Mouse (Mus musculus) cerebellum, adult 9-10 months (tissue): ENCODE measurements around the gene Gfod1.

ENCODE experiments used
- DNase-seq: peaks from one replicate; pipeline ENCODE4 v3.0.0; 2022

Gene Gfod1

GRCm38 (mm10) chr13:43297526-43297925 lies 6.4 kb downstream of the Gfod1 start:
- peak; percentile 81 for DNase-seq

GRCm38 (mm10) chr13:43296140-43296805 lies 7.7 kb downstream of the Gfod1 start:
- DNase-seq, result peak; percentile 58

- peak; percentile 48 for DNase-seq
Observed at GRCm38 (mm10) chr13:43295684-43296083, 8.3 kb downstream of the Gfod1 start.

GRCm38 (mm10) chr13:43294957-43295590 lies 8.9 kb downstream of the Gfod1 start:
- DNase-seq, result peak; percentile 55

- DNase-seq, result no peak
Observed at GRCm38 (mm10) chr13:43292892-43293291, 11.1 kb downstream of the Gfod1 start.

- no peak for DNase-seq
Observed at GRCm38 (mm10) chr13:43289076-43289475, 14.9 kb downstream of the Gfod1 start.

GRCm38 (mm10) chr13:43288444-43288843 lies 15.5 kb downstream of the Gfod1 start:
- DNase-seq, result peak; percentile 57

GRCm38 (mm10) chr13:43288026-43288425 lies 15.9 kb downstream of the Gfod1 start:
- no peak for DNase-seq

GRCm38 (mm10) chr13:43286836-43287235 lies 17.1 kb downstream of the Gfod1 start:
- no peak for DNase-seq

GRCm38 (mm10) chr13:43284711-43285151 lies 19.2 kb downstream of the Gfod1 start:
- DNase-seq, result peak; percentile 96

GRCm38 (mm10) chr13:43273906-43274305 lies 30.1 kb downstream of the Gfod1 start:
- DNase-seq, result no peak

- DNase-seq, result no peak
Observed at GRCm38 (mm10) chr13:43272303-43273135, 31.5 kb downstream of the Gfod1 start.

- peak; percentile 87 for DNase-seq
Observed at GRCm38 (mm10) chr13:43271481-43271880, 32.5 kb downstream of the Gfod1 start.

- DNase-seq, result no peak
Observed at GRCm38 (mm10) chr13:43270220-43270597, 33.8 kb downstream of the Gfod1 start.

- no peak for DNase-seq
Observed at GRCm38 (mm10) chr13:43269460-43270219, 34.3 kb downstream of the Gfod1 start.

GRCm38 (mm10) chr13:43268539-43269327 lies 35.2 kb downstream of the Gfod1 start:
- DNase-seq, result no peak

- no peak for DNase-seq
Observed at GRCm38 (mm10) chr13:43267902-43268301, 36.1 kb downstream of the Gfod1 start.

- DNase-seq, result no peak
Observed at GRCm38 (mm10) chr13:43267216-43267615, 36.8 kb downstream of the Gfod1 start.

GRCm38 (mm10) chr13:43266333-43266732 lies 37.6 kb downstream of the Gfod1 start:
- no peak for DNase-seq

GRCm38 (mm10) chr13:43265116-43265515 lies 38.9 kb downstream of the Gfod1 start:
- DNase-seq, result no peak

- DNase-seq, result no peak
Observed at GRCm38 (mm10) chr13:43263646-43264045, 40.3 kb downstream of the Gfod1 start.

- peak; percentile 83 for DNase-seq
Observed at GRCm38 (mm10) chr13:43262114-43262739, 41.7 kb downstream of the Gfod1 start.
